Mouse (Mus musculus): ENCODE measurements around the gene Prl7a1. TPM values are rescaled to one million over a fixed set of nuclear protein-coding genes. Genes with fewer than 3 reads are reported as not detected.

Gene Prl7a1
- polyA plus RNA-seq (2021; fragmentation: Nextera tagmentation), result not detected in 2 replicates
- long read RNA-seq, experiment 1, result 0 reads
- long read RNA-seq, experiment 2, result 0 reads

GRCm38 (mm10) chr13:27642393-27642792 lies at the start of gene Prl7a1:
Prl7a1 (minus strand) TSS chr13:27642493.

GRCm38 (mm10) chr13:27667936-27668335 lies 25.6 kb upstream of the Prl7a1 start, which contains the start of gene Prl7a2:
Prl7a2 (minus strand) TSS chr13:27668036.

GRCm38 (mm10) chr13:27610482-27610881 lies 31.8 kb downstream of the Prl7a1 start, which contains the start of gene Prl7b1:
Prl7b1 (minus strand) TSS chr13:27610582.

Other genes starting within 250 kb of the Prl7a1 start
- gene Prl8a6, start 203.8 kb downstream of the Prl7a1 start, polyA plus RNA-seq (2021; fragmentation: Nextera tagmentation), result not detected in 2 replicates
- not detected in 2 replicates for gene Prl8a8, start 129.3 kb downstream of the Prl7a1 start, polyA plus RNA-seq (2021; fragmentation: Nextera tagmentation)
- gene Prl8a9, start 77.9 kb downstream of the Prl7a1 start, polyA plus RNA-seq (2021; fragmentation: Nextera tagmentation), result not detected in 2 replicates
- not detected in 2 replicates for gene Prl8a1, start 60.3 kb downstream of the Prl7a1 start, polyA plus RNA-seq (2021; fragmentation: Nextera tagmentation)
- not detected in 2 replicates for gene Prl7b1, start 31.9 kb downstream of the Prl7a1 start, polyA plus RNA-seq (2021; fragmentation: Nextera tagmentation)
- gene Prl7a2, start 25.5 kb upstream of the Prl7a1 start, polyA plus RNA-seq (2021; fragmentation: Nextera tagmentation), result not detected in 2 replicates
- not detected in 2 replicates for gene Prl7d1, start 74.2 kb upstream of the Prl7a1 start, polyA plus RNA-seq (2021; fragmentation: Nextera tagmentation)
- gene Prl7c1, start 138.3 kb upstream of the Prl7a1 start, polyA plus RNA-seq (2021; fragmentation: Nextera tagmentation), result not detected in 2 replicates
- gene Prl2a1, start 159.2 kb upstream of the Prl7a1 start, polyA plus RNA-seq (2021; fragmentation: Nextera tagmentation), result not detected in 2 replicates
- not detected in 2 replicates for gene Prl2c1, start 206.8 kb upstream of the Prl7a1 start, polyA plus RNA-seq (2021; fragmentation: Nextera tagmentation)

All from left cerebral cortex, adult 6 months (tissue).